Mouse (Mus musculus) ZHBTc4 (cell line): Measurements from ENCODE around the gene Col13a1.

Experiments used
- DNase-seq: peaks from one replicate; pipeline ENCODE4 v3.0.0-alpha.2; 2011; ENCODE audit warnings: low read depth, low spot score

The Col13a1 gene

GRCm38 (mm10) chr10:61829046-61829445 lies 149.9 kb downstream of the Col13a1 start:
- DNase-seq = peak; percentile 95

- peak; percentile 89 for DNase-seq
Measured at GRCm38 (mm10) chr10:61827950-61828936, 150.7 kb downstream of the Col13a1 start.

- no peak for DNase-seq
Measured at GRCm38 (mm10) chr10:61826753-61827435, 152.0 kb downstream of the Col13a1 start.

DNA sequence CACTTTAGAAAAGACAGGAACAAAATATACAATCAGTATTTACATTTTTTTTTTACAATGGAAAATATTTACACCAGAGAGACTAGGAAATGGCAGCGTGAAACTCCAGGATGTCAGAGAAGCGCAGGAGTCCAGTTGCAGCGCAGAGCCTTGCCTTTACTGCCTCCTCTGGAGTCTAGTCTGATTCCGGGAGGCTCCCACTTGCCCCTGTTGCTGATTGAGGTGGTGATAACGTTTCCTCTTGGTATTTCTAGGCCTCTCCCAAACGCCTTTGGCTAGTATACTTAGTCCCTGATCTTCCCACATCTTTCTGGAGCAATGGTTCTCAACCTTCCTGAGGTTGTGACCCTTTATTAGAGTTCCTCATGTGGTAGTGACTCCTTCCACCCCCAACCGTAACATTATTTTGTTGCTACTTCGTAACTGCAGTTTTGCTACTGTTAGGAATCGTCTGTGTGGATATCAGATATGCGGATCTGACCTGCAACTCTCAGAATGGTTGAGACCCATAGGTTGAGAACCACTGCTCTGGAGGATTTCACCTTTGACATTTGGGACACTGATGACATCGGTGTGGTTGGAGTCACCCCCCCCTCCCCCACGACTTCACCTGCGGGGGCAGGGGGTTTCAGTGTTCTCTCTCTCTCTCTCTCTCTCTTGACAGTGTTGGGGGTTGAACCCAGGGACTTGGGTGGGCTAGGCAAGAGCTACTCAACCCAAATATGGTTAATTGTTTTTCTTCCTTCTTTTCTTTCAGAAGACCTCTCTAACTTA lies 152.7 kb downstream of the Col13a1 start:
- DNase-seq = no peak

DNA sequence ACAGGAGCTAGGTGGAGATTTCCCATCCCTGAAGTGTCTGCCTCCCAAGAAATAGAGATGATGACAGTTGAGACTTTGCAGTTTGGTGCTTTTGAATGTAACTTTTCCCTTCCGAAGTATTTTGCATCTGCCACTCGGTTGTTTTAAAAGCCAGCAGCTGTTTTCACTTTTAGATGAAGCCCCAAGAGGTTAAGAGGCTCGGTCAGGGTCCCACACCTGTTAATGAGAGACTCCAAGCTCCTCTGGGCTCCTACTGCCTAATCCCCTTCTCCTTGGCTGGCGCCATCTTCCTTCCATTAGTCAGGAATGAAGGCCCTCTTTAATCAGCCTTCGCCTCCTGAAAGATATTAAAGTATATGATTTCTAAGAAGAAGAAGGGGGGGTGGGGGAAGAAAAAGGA lies 153.4 kb downstream of the Col13a1 start:
- DNase-seq = no peak

- no peak for DNase-seq
Measured at GRCm38 (mm10) chr10:61823731-61824115, 155.2 kb downstream of the Col13a1 start.

GRCm38 (mm10) chr10:61822968-61823730 lies 155.8 kb downstream of the Col13a1 start:
- DNase-seq = peak; percentile 60

DNA sequence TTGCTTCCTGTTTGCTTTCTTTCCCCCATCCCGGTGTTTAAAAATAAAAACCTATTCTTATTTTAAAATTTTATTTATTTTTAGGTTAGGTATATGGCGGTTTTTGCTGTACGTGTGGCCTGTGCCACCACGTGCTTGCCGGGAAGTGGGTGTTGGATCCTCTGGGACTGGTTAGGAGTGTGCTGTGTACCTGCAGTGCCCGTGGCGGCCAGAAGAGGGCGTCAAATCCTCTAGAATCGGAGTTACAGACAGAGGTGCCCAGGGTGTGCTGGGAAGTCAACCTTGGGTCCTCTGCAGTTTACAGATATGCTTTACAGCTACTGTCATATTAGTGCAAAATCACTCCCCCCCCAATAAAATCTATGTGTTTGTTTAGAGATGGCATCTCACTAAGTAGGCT lies 158.9 kb downstream of the Col13a1 start:
- peak; percentile 91 for DNase-seq

DNA sequence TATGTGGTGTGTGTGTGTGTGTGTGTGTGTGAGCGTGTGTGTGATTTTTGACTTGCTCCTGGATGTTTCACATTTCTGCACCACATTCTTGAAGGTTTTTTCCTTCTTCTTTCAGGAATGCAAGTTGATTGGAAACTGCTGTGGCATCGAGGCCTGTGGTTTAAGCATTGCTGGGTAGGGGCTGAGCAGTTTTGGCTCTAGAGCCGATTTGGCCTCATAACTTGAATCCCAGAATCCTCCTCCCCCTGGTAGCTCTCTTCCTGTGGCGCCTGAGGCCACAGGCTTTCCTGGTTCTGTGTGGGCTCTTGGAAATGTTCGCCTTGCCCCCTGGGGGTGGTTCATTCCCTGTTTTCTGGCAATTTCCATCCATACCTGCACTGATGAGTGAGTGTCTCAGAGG lies 166.9 kb downstream of the Col13a1 start:
- DNase-seq = no peak

- no peak for DNase-seq
Measured at GRCm38 (mm10) chr10:61798133-61798576, 180.8 kb downstream of the Col13a1 start.

DNA sequence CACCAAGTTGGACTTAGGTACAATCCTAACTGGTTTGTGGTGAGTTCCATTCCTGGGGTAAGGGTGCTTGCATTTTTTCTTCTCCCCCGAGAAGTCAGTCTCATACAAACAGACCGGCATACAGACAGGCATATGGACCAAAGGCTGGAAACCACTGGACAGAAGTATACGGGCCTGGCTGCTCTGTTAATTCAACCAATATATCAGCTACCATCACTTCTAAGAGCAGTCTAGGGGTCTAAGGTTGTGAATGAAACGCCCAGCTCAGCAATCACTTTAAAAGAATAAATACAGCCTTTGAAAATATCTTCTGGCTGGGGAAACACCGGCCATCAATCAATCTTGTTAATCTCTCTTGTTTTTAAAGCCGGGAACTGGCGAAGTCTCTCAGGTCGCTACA lies 183.4 kb downstream of the Col13a1 start:
- DNase-seq = no peak

DNA sequence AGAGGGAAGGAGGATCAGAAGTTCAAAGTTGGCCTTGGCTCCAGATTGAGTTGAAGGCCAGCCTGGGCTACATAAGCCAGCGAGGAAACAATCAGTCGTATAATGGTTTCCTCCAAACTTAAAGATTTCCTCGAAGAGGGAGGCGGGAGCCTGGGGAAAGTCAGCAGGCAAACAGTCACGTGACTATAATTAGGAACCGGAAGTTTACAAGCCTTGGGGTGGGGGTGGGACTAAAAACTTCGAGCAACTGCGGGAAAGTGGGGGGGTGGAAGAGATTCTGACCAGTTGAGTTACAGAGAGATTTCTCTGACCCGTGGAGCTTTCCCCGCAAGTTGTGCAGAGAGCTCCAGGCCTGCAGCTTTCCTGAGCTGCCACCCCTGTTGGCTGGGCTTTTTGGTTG lies 183.9 kb downstream of the Col13a1 start:
- DNase-seq = peak; percentile 60

- DNase-seq = peak; percentile 72
Measured at GRCm38 (mm10) chr10:61793015-61793414, 185.9 kb downstream of the Col13a1 start.

- DNase-seq = no peak
Measured at GRCm38 (mm10) chr10:61788499-61788898, 190.4 kb downstream of the Col13a1 start.
